Mouse (Mus musculus) intestine, embryonic 16.5 days (tissue): ENCODE measurements around the gene Actr2. TPM values are rescaled to one million over a fixed set of nuclear protein-coding genes. Genes with fewer than 3 reads are reported as not detected.
"Not testable (repeated sequence)": the region's sequence is repeated elsewhere in the genome, so short reads cannot be mapped to it uniquely, and the experiment has no call there.

Experiments
- ATAC-seq: fragments of 200-750 bp; cut with Nextera tagmentation; 2 replicates; pipeline ENCODE4 v1.8.0; 2017; ENCODE audit warnings: moderate TSS enrichment, moderate library complexity
- H3K27ac ChIP-seq: fragments of 300-500 bp; sonication (generic); 2 replicates; pipeline ENCODE4 v1.5.1; 2014; ENCODE audit warnings: mild to moderate bottlenecking, low read length
- H3K27me3 ChIP-seq: fragments of 300-500 bp; sonication (generic); replicated peaks from 2 replicates; pipeline ENCODE4 v1.6.1; 2014; ENCODE audit warnings: low read length, control low read depth, mixed read lengths; ENCODE audit not compliant: control insufficient read depth, insufficient read depth
- H3K36me3 ChIP-seq: fragments of 300-500 bp; sonication (generic); 2 replicates; pipeline ENCODE4 v1.6.1; 2014; ENCODE audit warnings: low read length, control low read depth; ENCODE audit not compliant: control insufficient read depth, insufficient read depth
- H3K4me1 ChIP-seq: fragments of 300-500 bp; sonication (generic); 2 replicates; pipeline ENCODE4 v1.6.1; 2014; ENCODE audit warnings: low read length, control low read depth, mixed read lengths; ENCODE audit not compliant: control insufficient read depth, insufficient read depth
- H3K4me2 ChIP-seq: fragments of 300-500 bp; sonication (generic); 2 replicates; pipeline ENCODE4 v1.6.1; 2014; ENCODE audit warnings: low read depth, low read length, control low read depth
- H3K4me3 ChIP-seq: fragments of 300-500 bp; sonication (generic); 2 replicates; pipeline ENCODE4 v1.5.1; 2014; ENCODE audit warnings: mild to moderate bottlenecking, low read length
- H3K9ac ChIP-seq: fragments of 300-500 bp; sonication (generic); 2 replicates; pipeline ENCODE4 v1.6.1; 2014; ENCODE audit warnings: low read depth, low read length
- H3K9me3 ChIP-seq: fragments of 300-500 bp; sonication (generic); 2 replicates; pipeline ENCODE4 v1.6.1; 2016; ENCODE audit warnings: low read length, control low read depth; ENCODE audit not compliant: control insufficient read depth
- WGBS: fragments of 180-500 bp; shearing (Covaris S2); extraction: QIAGEN DNeasy Blood & Tissue Kit; methylation state at CpG from one replicate; pipeline ENCODE4 v1.1.7; 2014; 5-methylcytosine and 5-hydroxymethylcytosine counted together
- polyA plus RNA-seq: library from polyadenylated mRNA; unstranded; fragments of >200 nt; fragmentation: Nextera tagmentation; extraction: Ambion mirVana; gene quantifications from 2 replicates; pipeline ENCODE4 v1.2.1, GENCODE M21; 2015

The Actr2 gene
- polyA plus RNA-seq, 1 experiment from 2014 or later = 113 TPM

GRCm38 (mm10) chr11:20086306-20086705 is 26.4 kb downstream of the Actr2 start:
- H3K4me2 ChIP-seq = no peak overlapping the region

GRCm38 (mm10) chr11:20085635-20086034 is 27.1 kb downstream of the Actr2 start:
- Histone ChIP-seq H3K4me2 (no peak overlapping the region), H3K27ac (no peak overlapping the region), H3K9me3 (no peaks in the 10 kb centered on the region), H3K27me3 (no peaks in the 10 kb centered on the region), H3K36me3 (peaks cover 7% of the 10 kb centered on the region), H3K9ac (no peak overlapping the region), H3K4me3 (no peak overlapping the region), H3K4me1 (no peaks in the 10 kb centered on the region)
- no peak for ATAC-seq
- WGBS = 97% methylated on average over 2 of the region's 2 CpGs

More at GRCm38 (mm10) chr11:20086306-20086705, 26.4 kb downstream of the Actr2 start:
- no peaks in the 10 kb centered on the region for H3K4me1 ChIP-seq
- H3K9ac ChIP-seq = no peak overlapping the region
- H3K27me3 ChIP-seq = no peaks in the 10 kb centered on the region
- no peak overlapping the region for H3K4me3 ChIP-seq
- peaks cover 4% of the 10 kb centered on the region for H3K36me3 ChIP-seq
- no peak for ATAC-seq
- no peaks in the 10 kb centered on the region for H3K9me3 ChIP-seq
- no peak overlapping the region for H3K27ac ChIP-seq

GRCm38 (mm10) chr11:20075415-20075814 is 37.3 kb downstream of the Actr2 start:
- Histone ChIP-seq H3K4me1 (no peaks in the 10 kb centered on the region), H3K27me3 (no peaks in the 10 kb centered on the region), H3K4me2 (no peak overlapping the region), H3K9ac (no peak overlapping the region), H3K27ac (no peak overlapping the region), H3K36me3 (peaks cover 21% of the 10 kb centered on the region), H3K9me3 (no peaks in the 10 kb centered on the region), H3K4me3 (no peak overlapping the region)
- WGBS = 70% methylated on average over 1 of the region's 1 CpGs
- ATAC-seq = no peak

- Histone ChIP-seq H3K4me1 (no peaks in the 10 kb centered on the region), H3K9me3 (no peaks in the 10 kb centered on the region), H3K27me3 (no peaks in the 10 kb centered on the region), H3K4me2 (no peak overlapping the region), H3K9ac (no peak overlapping the region), H3K36me3 (peaks cover 19% of the 10 kb centered on the region), H3K27ac (no peak overlapping the region), H3K4me3 (no peak overlapping the region)
- WGBS = 89% methylated on average over 5 of the region's 5 CpGs
- no peak for ATAC-seq
Measured at GRCm38 (mm10) chr11:20072826-20073225, 39.9 kb downstream of the Actr2 start.

GRCm38 (mm10) chr11:20072174-20072573 is 40.5 kb downstream of the Actr2 start:
- ATAC-seq = peak; percentile 36; the same call in 1 of the 2 replicates
- no peak overlapping the region for H3K4me2 ChIP-seq
- H3K36me3 ChIP-seq = peaks cover 18% of the 10 kb centered on the region
- H3K4me3 ChIP-seq = no peak overlapping the region
- H3K4me1 ChIP-seq = no peaks in the 10 kb centered on the region
- no peaks in the 10 kb centered on the region for H3K9me3 ChIP-seq
- no peak overlapping the region for H3K27ac ChIP-seq
- WGBS = 68% methylated on average over 3 of the region's 3 CpGs
- H3K27me3 ChIP-seq = no peaks in the 10 kb centered on the region
- no peak overlapping the region for H3K9ac ChIP-seq

- no peaks in the 10 kb centered on the region for H3K27me3 ChIP-seq
- peaks cover 13% of the 10 kb centered on the region; the same call in 1 of the 2 replicates for H3K36me3 ChIP-seq
- no peak overlapping the region for H3K27ac ChIP-seq
- H3K4me2 ChIP-seq = no peak overlapping the region
- no peak for ATAC-seq
- H3K4me1 ChIP-seq = no peaks in the 10 kb centered on the region
- H3K9me3 ChIP-seq = no peaks in the 10 kb centered on the region
- H3K9ac ChIP-seq = no peak overlapping the region
- WGBS = 98% methylated on average over 6 of the region's 6 CpGs
- H3K4me3 ChIP-seq = no peak overlapping the region
Measured at GRCm38 (mm10) chr11:20068346-20069004, 44.2 kb downstream of the Actr2 start.

- Histone ChIP-seq H3K9me3 (no peaks in the 10 kb centered on the region), H3K9ac (no peak overlapping the region), H3K4me1 (no peaks in the 10 kb centered on the region), H3K36me3 (peaks cover 13% of the 10 kb centered on the region; the same call in 1 of the 2 replicates), H3K27me3 (no peaks in the 10 kb centered on the region), H3K4me2 (no peak overlapping the region), H3K4me3 (no peak overlapping the region), H3K27ac (no peak overlapping the region)
- ATAC-seq = no peak
- WGBS = 59% methylated on average over 1 of the region's 1 CpGs
Measured at GRCm38 (mm10) chr11:20067521-20067920, 45.2 kb downstream of the Actr2 start.

- no peak overlapping the region for H3K27ac ChIP-seq
- no peak for ATAC-seq
- no peaks in the 10 kb centered on the region for H3K9me3 ChIP-seq
- no peak overlapping the region for H3K4me2 ChIP-seq
- no peaks in the 10 kb centered on the region for H3K27me3 ChIP-seq
- no peak overlapping the region for H3K4me3 ChIP-seq
- no peaks in the 10 kb centered on the region for H3K4me1 ChIP-seq
- H3K9ac ChIP-seq = no peak overlapping the region
- peaks cover 11% of the 10 kb centered on the region; the same call in 1 of the 2 replicates for H3K36me3 ChIP-seq
- 97% methylated on average over 1 of the region's 1 CpGs for WGBS
Measured at GRCm38 (mm10) chr11:20066106-20066505, 46.6 kb downstream of the Actr2 start.

GRCm38 (mm10) chr11:20064926-20065325 is 47.8 kb downstream of the Actr2 start:
- no peaks in the 10 kb centered on the region for H3K9me3 ChIP-seq

GRCm38 (mm10) chr11:20064086-20064485 is 48.6 kb downstream of the Actr2 start:
- H3K9me3 ChIP-seq, H3K4me1 ChIP-seq, H3K4me3 ChIP-seq, ATAC-seq, H3K4me2 ChIP-seq, H3K9ac ChIP-seq, H3K27ac ChIP-seq, H3K27me3 ChIP-seq: not testable (repeated sequence)
- 54% methylated on average over 2 of the region's 2 CpGs for WGBS
- H3K36me3 ChIP-seq = peaks cover 11% of the 10 kb centered on the region

More at GRCm38 (mm10) chr11:20064926-20065325, 47.8 kb downstream of the Actr2 start:
- no peak overlapping the region for H3K9ac ChIP-seq
- no peak for ATAC-seq
- H3K4me2 ChIP-seq = no peak overlapping the region
- 90% methylated on average over 2 of the region's 2 CpGs for WGBS
- no peaks in the 10 kb centered on the region for H3K27me3 ChIP-seq
- no peak overlapping the region for H3K4me3 ChIP-seq
- no peak overlapping the region for H3K27ac ChIP-seq
- H3K36me3 ChIP-seq = peaks cover 11% of the 10 kb centered on the region; the same call in 1 of the 2 replicates
- no peaks in the 10 kb centered on the region for H3K4me1 ChIP-seq
